Mouse (Mus musculus): ENCODE data around the gene Matn4.
A peak's percentile ranks its signal among the peaks of the same experiment; 100 is the strongest.

Gene Matn4

GRCm38 (mm10) chr2:164405060-164405459 lies at the start of gene Matn4:
Gene Matn4 (minus strand): TSS chr2:164405160.
- DNase-seq (ENCODE audit: low spot score): no peak

- DNase-seq (ENCODE audit: low spot score): no peak
These were observed 49.0 kb upstream of the Matn4 start for GRCm38 (mm10) chr2:164453887-164454500.

GRCm38 (mm10) chr2:164453047-164453757 lies 48.2 kb upstream of the Matn4 start:
- DNase-seq (ENCODE audit: low spot score): no peak

- DNase-seq (ENCODE audit: low spot score): no peak
These were observed 47.2 kb upstream of the Matn4 start for GRCm38 (mm10) chr2:164452000-164452676.

GRCm38 (mm10) chr2:164449341-164450042 lies 44.5 kb upstream of the Matn4 start:
- DNase-seq (ENCODE audit: low spot score): no peak

- DNase-seq (ENCODE audit: low spot score): no peak
These were observed 44.0 kb upstream of the Matn4 start for GRCm38 (mm10) chr2:164448921-164449320.

- DNase-seq (ENCODE audit: low spot score): no peak
These were observed 43.2 kb upstream of the Matn4 start for GRCm38 (mm10) chr2:164448140-164448539.

- DNase-seq (ENCODE audit: low spot score): no peak
These were observed 41.1 kb upstream of the Matn4 start for GRCm38 (mm10) chr2:164446086-164446469.

- no peak for DNase-seq (ENCODE audit: low spot score)
These were observed 40.6 kb upstream of the Matn4 start for GRCm38 (mm10) chr2:164445399-164446085.

- no peak for DNase-seq (ENCODE audit: low spot score)
These were observed 39.7 kb upstream of the Matn4 start for GRCm38 (mm10) chr2:164444701-164445100.

GRCm38 (mm10) chr2:164443460-164444000 lies 38.6 kb upstream of the Matn4 start, which contains the start of gene Sdc4:
Gene Sdc4 (minus strand): TSS chr2:164443887.
- DNase-seq (ENCODE audit: low spot score): no peak

GRCm38 (mm10) chr2:164443051-164443437 lies 38.1 kb upstream of the Matn4 start:
- DNase-seq (ENCODE audit: low spot score): peak; percentile 22

GRCm38 (mm10) chr2:164442315-164443050 lies 37.5 kb upstream of the Matn4 start:
- no peak for DNase-seq (ENCODE audit: low spot score)

- DNase-seq (ENCODE audit: low spot score): no peak
These were observed 36.8 kb upstream of the Matn4 start for GRCm38 (mm10) chr2:164441731-164442130.

GRCm38 (mm10) chr2:164441155-164441554 lies 36.2 kb upstream of the Matn4 start:
- peak; percentile 40 for DNase-seq (ENCODE audit: low spot score)

- DNase-seq (ENCODE audit: low spot score): no peak
These were observed 35.4 kb upstream of the Matn4 start for GRCm38 (mm10) chr2:164440314-164440713.

- DNase-seq (ENCODE audit: low spot score): no peak
These were observed 34.1 kb upstream of the Matn4 start for GRCm38 (mm10) chr2:164439001-164439421.

- DNase-seq (ENCODE audit: low spot score): no peak
These were observed 33.3 kb upstream of the Matn4 start for GRCm38 (mm10) chr2:164438257-164438656.

GRCm38 (mm10) chr2:164437710-164438109 lies 32.8 kb upstream of the Matn4 start:
- no peak for DNase-seq (ENCODE audit: low spot score)

- DNase-seq (ENCODE audit: low spot score): no peak
These were observed 32.0 kb upstream of the Matn4 start for GRCm38 (mm10) chr2:164436961-164437360.

Measured in spleen, adult 12 weeks (tissue).